ENCODE assay signal across 8 mouse cellular contexts in genomic region chrX:75874332-75875291, GRCm38 (mm10). TPM values are rescaled to one million over a fixed set of nuclear protein-coding genes. Genes with fewer than 3 reads are reported as not detected.
DNase-seq lines count a peak whose midpoint lies in the region; ATAC-seq and TF ChIP-seq lines count a peak whose summit lies in the region.

Gene Pls3, minus strand, starts transcription at chrX:75875182.

- WGBS in cerebellum, adult 2 months: 4% methylated on average over 32 of the region's 45 CpGs
- WGBS in liver, embryonic 16.5 days (ENCODE audit: insufficient replicate concordance): 14% methylated on average over 40 of the region's 45 CpGs
- 7% methylated on average over 41 of the region's 45 CpGs for WGBS in neural tube, embryonic 14.5 days
- WGBS in thymus, adult 2 months: 2% methylated on average over 39 of the region's 45 CpGs

- H3K9me3 ChIP-seq in liver, embryonic 16.5 days (replicated peaks; ENCODE audit: control insufficient read depth, low read length): no peaks in the 10 kb centered on the region
- H3K9me3 ChIP-seq in neural tube, embryonic 14.5 days (ENCODE audit: control insufficient read depth, low read length): no peaks in the 10 kb centered on the region

- intact Hi-C loops in heart, postnatal 36 days (cut with DNase I): loop anchor here (5.0 to 10.0 kb wide), 5 partner anchors 42 to 328 kb away; no protein-coding TSS in a partner anchor

- no peak for TF ChIP-seq CTCF in cerebellum, adult 2 months (IDR thresholded peaks at IDR 0.05; ENCODE audit: borderline replicate concordance, insufficient read depth, low read depth, low read length)
- TF ChIP-seq CTCF in thymus, adult 2 months (IDR thresholded peaks at IDR 0.05; ENCODE audit: borderline replicate concordance, control insufficient read depth, extremely low read depth, insufficient read depth, low read length, poor library complexity): no peak

- peak within 1 kb of the TSS; percentile 61 for H3K4me2 ChIP-seq in liver, embryonic 16.5 days (ENCODE audit: low read depth, low read length)
- peak within 1 kb of the TSS; percentile 52 for H3K4me2 ChIP-seq in neural tube, embryonic 14.5 days (ENCODE audit: low read depth, low read length)

- H3K4me1 ChIP-seq in cerebellum, adult 2 months (ENCODE audit: control insufficient read depth, insufficient read depth, low read length): no peaks in the 10 kb centered on the region
- H3K4me1 ChIP-seq in liver, embryonic 16.5 days (ENCODE audit: control insufficient read depth, low read depth, low read length): no peaks in the 10 kb centered on the region
- no peaks in the 10 kb centered on the region for H3K4me1 ChIP-seq in neural tube, embryonic 14.5 days (ENCODE audit: control insufficient read depth, insufficient read depth, low read length)
- H3K4me1 ChIP-seq in thymus, adult 2 months (replicated peaks; ENCODE audit: control insufficient read depth, insufficient read depth, low read length): no peaks in the 10 kb centered on the region

- peak; percentile 92 for DNase-seq in NIH3T3 (ENCODE audit: low read depth)
- peak; percentile 79 to 88 for DNase-seq in cerebellum, adult 2 months
- DNase-seq in forelimb bud, embryonic 11.5 days (ENCODE audit: low read depth, low spot score): peak; percentile 88
- peak; percentile 78 to 83 for DNase-seq in heart, postnatal 36 days
- peak; percentile 85 for DNase-seq in layer of hippocampus, adult 11-12 months (ENCODE audit: low spot score)
- DNase-seq in thymus, adult 2 months: peak; percentile 45

- peak within 1 kb of the TSS; percentile 96 for H3K4me3 ChIP-seq in cerebellum, adult 2 months (replicated peaks; ENCODE audit: insufficient read depth, low read depth, low read length)
- peak within 1 kb of the TSS; percentile 50 for H3K4me3 ChIP-seq in liver, embryonic 16.5 days (ENCODE audit: low read depth, low read length)
- H3K4me3 ChIP-seq in neural tube, embryonic 14.5 days (ENCODE audit: low read depth, low read length): peak within 1 kb of the TSS; percentile 36
- H3K4me3 ChIP-seq in thymus, adult 2 months (ENCODE audit: control insufficient read depth, insufficient read depth, low read length): peak within 1 kb of the TSS; percentile 41

- peak; percentile 91 for ATAC-seq in liver, embryonic 16.5 days (ENCODE audit: low read depth)
- peak; percentile 99 for ATAC-seq in neural tube, embryonic 14.5 days (ENCODE audit: low read depth)

- H3K27me3 ChIP-seq in cerebellum, adult 2 months (ENCODE audit: control insufficient read depth, insufficient read depth, low read length): no peaks in the 10 kb centered on the region
- peaks cover 3% of the 10 kb centered on the region; the same call in 1 of the 2 replicates for H3K27me3 ChIP-seq in liver, embryonic 16.5 days (ENCODE audit: control insufficient read depth, insufficient read depth, low read depth, low read length)
- H3K27me3 ChIP-seq in neural tube, embryonic 14.5 days (ENCODE audit: control insufficient read depth, insufficient read depth, low read length): no peaks in the 10 kb centered on the region
- H3K27me3 ChIP-seq in thymus, adult 2 months (ENCODE audit: control insufficient read depth, insufficient read depth, low read length): no peaks in the 10 kb centered on the region

- no peaks in the 10 kb centered on the region for H3K36me3 ChIP-seq in liver, embryonic 16.5 days (ENCODE audit: control insufficient read depth, insufficient read depth)
- no peaks in the 10 kb centered on the region for H3K36me3 ChIP-seq in neural tube, embryonic 14.5 days (ENCODE audit: control insufficient read depth, insufficient read depth, low read length)
- no peaks in the 10 kb centered on the region for H3K36me3 ChIP-seq in thymus, adult 2 months (ENCODE audit: control insufficient read depth, insufficient read depth, low read length)

- H3K27ac ChIP-seq in cerebellum, adult 2 months (ENCODE audit: insufficient read depth, low read length): peak within 1 kb of the TSS; percentile 53; the same call in 1 of the 2 replicates
- H3K27ac ChIP-seq in liver, embryonic 16.5 days (ENCODE audit: low read length): no peak within 1 kb of the TSS
- H3K27ac ChIP-seq in neural tube, embryonic 14.5 days (ENCODE audit: low read depth, low read length): no peak within 1 kb of the TSS
- no peak within 1 kb of the TSS for H3K27ac ChIP-seq in thymus, adult 2 months (ENCODE audit: control insufficient read depth, insufficient read depth, low read length)

- no peak for TF ChIP-seq POLR2A in cerebellum, adult 2 months (IDR thresholded peaks at IDR 0.05; ENCODE audit: borderline replicate concordance, insufficient read depth, low read length)
- no peak for TF ChIP-seq POLR2A in thymus, adult 2 months (IDR thresholded peaks at IDR 0.05; ENCODE audit: control insufficient read depth, extremely low read depth, insufficient read depth, low read length, poor library complexity)

- peak within 1 kb of the TSS; percentile 12; the same call in 1 of the 2 replicates for H3K9ac ChIP-seq in liver, embryonic 16.5 days (ENCODE audit: low read depth, low read length)
- H3K9ac ChIP-seq in neural tube, embryonic 14.5 days (replicated peaks; ENCODE audit: low read depth, low read length): 0 out of 2 replicates have a peak within 1 kb of the TSS, but pooled peaks have one; percentile 16

RNA-seq across cellular contexts. Expression of gene Pls3, which starts in this region (rescaled TPM):
- 82.6 and 83.0 TPM in 2 replicates for polyA plus RNA-seq in cerebellum, adult 2 months (2012; rRNA removed)
- 10 to 100 TPM; 43.2 to 46.6 TPM for total RNA-seq in heart, postnatal 36 days (2021)
- polyA plus RNA-seq in liver, embryonic 16.5 days (2015; fragmentation: Nextera tagmentation; extraction: Ambion mirVana): 5.8 and 6.2 TPM in 2 replicates
- 23.3 and 38.5 TPM in 2 replicates for polyA plus RNA-seq in neural tube, embryonic 14.5 days (2014; fragmentation: Nextera tagmentation; extraction: Ambion mirVana)
- 1.7 and 2.8 TPM in 2 replicates for polyA plus RNA-seq in thymus, adult 2 months (2012; rRNA removed)

Comparison
In these comparisons a context has a peak if more than half of its experiments do, and no peak if none do; other contexts are left out.
1. H3K4me3 ChIP-seq: peak in every context shown above with its lines; median percentile 96 in cerebellum, adult 2 months; 50 in liver, embryonic 16.5 days; 41 in thymus, adult 2 months; 36 in neural tube, embryonic 14.5 days.